Mouse (Mus musculus): ENCODE measurements around the gene Btbd18.

DNA sequence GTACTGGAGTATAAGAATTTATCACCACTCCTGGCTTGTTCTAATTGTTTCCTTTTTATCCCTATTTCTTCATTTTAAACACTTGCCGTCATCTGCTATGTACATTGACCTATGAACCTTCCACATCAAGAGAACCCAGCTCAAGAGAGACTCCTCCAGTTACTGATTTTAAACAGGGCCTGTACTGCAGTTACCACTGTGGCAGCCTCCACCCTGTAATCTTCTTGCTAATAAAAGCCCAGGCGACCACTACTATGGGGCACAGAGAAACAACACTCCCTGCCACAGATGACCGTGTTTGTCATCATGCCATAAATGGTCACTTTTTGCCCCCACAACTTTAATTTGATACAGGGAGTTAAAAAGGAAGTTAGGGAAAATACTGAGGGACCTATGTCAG lies 31.8 kb upstream of the Btbd18 start:
- TF ChIP-seq POLR2A (IDR thresholded peaks at IDR 0.05; ENCODE audit: borderline replicate concordance, control insufficient read depth, low read depth, low read length) (no peak), CTCF (IDR thresholded peaks at IDR 0.05; ENCODE audit: control insufficient read depth, insufficient read depth, low read length) (no peak)

Measured in bone marrow, adult 2 months (tissue).